Mouse (Mus musculus): ENCODE data around the gene Csf2. TPM values are rescaled to one million over a fixed set of nuclear protein-coding genes. Genes with fewer than 3 reads are reported as not detected.
A peak's percentile ranks its signal among the peaks of the same experiment; 100 is the strongest.

The Csf2 gene
- polyA plus RNA-seq, 1 experiment: not detected

GRCm38 (mm10) chr11:54236939-54237338, 12.5 kb downstream of the Csf2 start:
- H3K27me3 ChIP-seq (ENCODE audit: control insufficient read depth, insufficient read depth, low read length): no peaks in the 10 kb centered on the region
- no peaks in the 10 kb centered on the region for H3K4me1 ChIP-seq (ENCODE audit: control insufficient read depth, insufficient read depth, low read length)
- TF ChIP-seq POLR2A (IDR thresholded peaks at IDR 0.05; ENCODE audit: control insufficient read depth, low read depth, low read length): no peak
- no peak for TF ChIP-seq CTCF (IDR thresholded peaks at IDR 0.05; ENCODE audit: control insufficient read depth, insufficient read depth, insufficient replicate concordance, low read depth, low read length)

GRCm38 (mm10) chr11:54227478-54227877, 22.0 kb downstream of the Csf2 start:
- Histone ChIP-seq H3K36me3 (ENCODE audit: control insufficient read depth, insufficient read depth, low read length) (no peaks in the 10 kb centered on the region), H3K4me3 (ENCODE audit: control insufficient read depth, low read depth, low read length) (no peak overlapping the region), H3K4me1 (ENCODE audit: control insufficient read depth, insufficient read depth, low read length) (no peaks in the 10 kb centered on the region; the same call in 1 of the 2 replicates), H3K27ac (ENCODE audit: control insufficient read depth, insufficient read depth, low read depth, low read length) (no peak overlapping the region), H3K27me3 (ENCODE audit: control insufficient read depth, insufficient read depth, low read length) (no peaks in the 10 kb centered on the region)
- TF ChIP-seq CTCF (IDR thresholded peaks at IDR 0.05; ENCODE audit: control insufficient read depth, insufficient read depth, insufficient replicate concordance, low read depth, low read length) (no peak), POLR2A (IDR thresholded peaks at IDR 0.05; ENCODE audit: control insufficient read depth, low read depth, low read length) (no peak)

More at GRCm38 (mm10) chr11:54236939-54237338, 12.5 kb downstream of the Csf2 start:
- Histone ChIP-seq H3K4me3 (ENCODE audit: control insufficient read depth, low read depth, low read length) (no peak overlapping the region), H3K36me3 (ENCODE audit: control insufficient read depth, insufficient read depth, low read length) (no peaks in the 10 kb centered on the region), H3K27ac (ENCODE audit: control insufficient read depth, insufficient read depth, low read depth, low read length) (no peak overlapping the region)

GRCm38 (mm10) chr11:54224475-54224986, 24.9 kb downstream of the Csf2 start:
- Histone ChIP-seq H3K36me3 (ENCODE audit: control insufficient read depth, insufficient read depth, low read length) (no peaks in the 10 kb centered on the region), H3K4me3 (ENCODE audit: control insufficient read depth, low read depth, low read length) (no peak overlapping the region), H3K27me3 (ENCODE audit: control insufficient read depth, insufficient read depth, low read length) (no peaks in the 10 kb centered on the region), H3K4me1 (ENCODE audit: control insufficient read depth, insufficient read depth, low read length) (no peaks in the 10 kb centered on the region; the same call in 1 of the 2 replicates), H3K27ac (ENCODE audit: control insufficient read depth, insufficient read depth, low read depth, low read length) (no peak overlapping the region)
- no peak for TF ChIP-seq CTCF (IDR thresholded peaks at IDR 0.05; ENCODE audit: control insufficient read depth, insufficient read depth, insufficient replicate concordance, low read depth, low read length)
- TF ChIP-seq POLR2A (IDR thresholded peaks at IDR 0.05; ENCODE audit: control insufficient read depth, low read depth, low read length): no peak

GRCm38 (mm10) chr11:54223637-54224474, 25.6 kb downstream of the Csf2 start:
- Histone ChIP-seq H3K36me3 (ENCODE audit: control insufficient read depth, insufficient read depth, low read length) (no peaks in the 10 kb centered on the region), H3K4me3 (ENCODE audit: control insufficient read depth, low read depth, low read length) (no peak overlapping the region), H3K27ac (ENCODE audit: control insufficient read depth, insufficient read depth, low read depth, low read length) (no peak overlapping the region), H3K27me3 (ENCODE audit: control insufficient read depth, insufficient read depth, low read length) (no peaks in the 10 kb centered on the region), H3K4me1 (ENCODE audit: control insufficient read depth, insufficient read depth, low read length) (no peaks in the 10 kb centered on the region; the same call in 1 of the 2 replicates)
- no peak for TF ChIP-seq CTCF (IDR thresholded peaks at IDR 0.05; ENCODE audit: control insufficient read depth, insufficient read depth, insufficient replicate concordance, low read depth, low read length)
- TF ChIP-seq POLR2A (IDR thresholded peaks at IDR 0.05; ENCODE audit: control insufficient read depth, low read depth, low read length): no peak

- no peak overlapping the region for H3K4me3 ChIP-seq (ENCODE audit: control insufficient read depth, low read depth, low read length)
- H3K36me3 ChIP-seq (ENCODE audit: control insufficient read depth, insufficient read depth, low read length): no peaks in the 10 kb centered on the region
- no peaks in the 10 kb centered on the region; the same call in 1 of the 2 replicates for H3K4me1 ChIP-seq (ENCODE audit: control insufficient read depth, insufficient read depth, low read length)
- no peaks in the 10 kb centered on the region for H3K27me3 ChIP-seq (ENCODE audit: control insufficient read depth, insufficient read depth, low read length)
- H3K27ac ChIP-seq (ENCODE audit: control insufficient read depth, insufficient read depth, low read depth, low read length): no peak overlapping the region
- TF ChIP-seq CTCF (IDR thresholded peaks at IDR 0.05; ENCODE audit: control insufficient read depth, insufficient read depth, insufficient replicate concordance, low read depth, low read length) (no peak), POLR2A (IDR thresholded peaks at IDR 0.05; ENCODE audit: control insufficient read depth, low read depth, low read length) (no peak)
Observed at GRCm38 (mm10) chr11:54219903-54220740, 29.3 kb downstream of the Csf2 start.

GRCm38 (mm10) chr11:54219191-54219590, 30.3 kb downstream of the Csf2 start:
- Histone ChIP-seq H3K4me3 (ENCODE audit: control insufficient read depth, low read depth, low read length) (no peak overlapping the region), H3K4me1 (ENCODE audit: control insufficient read depth, insufficient read depth, low read length) (no peaks in the 10 kb centered on the region), H3K27ac (ENCODE audit: control insufficient read depth, insufficient read depth, low read depth, low read length) (no peak overlapping the region), H3K36me3 (ENCODE audit: control insufficient read depth, insufficient read depth, low read length) (no peaks in the 10 kb centered on the region), H3K27me3 (ENCODE audit: control insufficient read depth, insufficient read depth, low read length) (no peaks in the 10 kb centered on the region)
- TF ChIP-seq CTCF (IDR thresholded peaks at IDR 0.05; ENCODE audit: control insufficient read depth, insufficient read depth, insufficient replicate concordance, low read depth, low read length) (no peak), POLR2A (IDR thresholded peaks at IDR 0.05; ENCODE audit: control insufficient read depth, low read depth, low read length) (no peak)

GRCm38 (mm10) chr11:54217384-54217783, 32.1 kb downstream of the Csf2 start:
- Histone ChIP-seq H3K36me3 (ENCODE audit: control insufficient read depth, insufficient read depth, low read length) (no peaks in the 10 kb centered on the region), H3K4me1 (ENCODE audit: control insufficient read depth, insufficient read depth, low read length) (no peaks in the 10 kb centered on the region), H3K4me3 (ENCODE audit: control insufficient read depth, low read depth, low read length) (peak overlapping the region; percentile 54), H3K27ac (ENCODE audit: control insufficient read depth, insufficient read depth, low read depth, low read length) (no peak overlapping the region), H3K27me3 (ENCODE audit: control insufficient read depth, insufficient read depth, low read length) (no peaks in the 10 kb centered on the region)
- TF ChIP-seq CTCF (IDR thresholded peaks at IDR 0.05; ENCODE audit: control insufficient read depth, insufficient read depth, insufficient replicate concordance, low read depth, low read length) (no peak), POLR2A (IDR thresholded peaks at IDR 0.05; ENCODE audit: control insufficient read depth, low read depth, low read length) (no peak)
